Mouse (Mus musculus): ENCODE measurements at regions not wholly inside any gene's neighbourhood (a gene's known extent, or its start where the extent isn't known, plus 50 kb on each side); places are given as distances from the start of the nearest gene placed in this dataset.

- Histone ChIP-seq H3K36me3 (ENCODE audit: control insufficient read depth, insufficient read depth, low read length) (no peaks in the 10 kb centered on the region), H3K27me3 (ENCODE audit: control insufficient read depth, insufficient read depth, low read length) (no peaks in the 10 kb centered on the region), H3K4me3 (ENCODE audit: extremely low read depth, insufficient read depth, insufficient read length) (no peak overlapping the region), H3K4me1 (ENCODE audit: control insufficient read depth, insufficient read depth, insufficient read length) (peaks cover 11% of the 10 kb centered on the region; the same call in 1 of the 2 replicates), H3K27ac (ENCODE audit: insufficient read depth, low read length) (no peak overlapping the region)
- DNase-seq (ENCODE audit: low read depth in 1 of 2, low spot score in 2 of 2), result no peak
- WGBS, result 77% methylated on average over 7 of the region's 7 CpGs
- TF ChIP-seq POLR2A (IDR thresholded peaks at IDR 0.05; ENCODE audit: low read depth, low read length) (no peak), CTCF (IDR thresholded peaks at IDR 0.05; ENCODE audit: extremely low read depth, insufficient read depth, insufficient read length, insufficient replicate concordance) (no peak)
Observed at GRCm38 (mm10) chr16:24341736-24342135, 51.6 kb upstream of the Lpp start.

- 78% methylated on average over 7 of the region's 7 CpGs for WGBS
- Histone ChIP-seq H3K4me3 (ENCODE audit: extremely low read depth, insufficient read depth, insufficient read length) (no peak overlapping the region), H3K4me1 (ENCODE audit: control insufficient read depth, insufficient read depth, insufficient read length) (peaks cover 11% of the 10 kb centered on the region; the same call in 1 of the 2 replicates), H3K27me3 (ENCODE audit: control insufficient read depth, insufficient read depth, low read length) (no peaks in the 10 kb centered on the region), H3K36me3 (ENCODE audit: control insufficient read depth, insufficient read depth, low read length) (no peaks in the 10 kb centered on the region), H3K27ac (ENCODE audit: insufficient read depth, low read length) (no peak overlapping the region)
- TF ChIP-seq CTCF (IDR thresholded peaks at IDR 0.05; ENCODE audit: extremely low read depth, insufficient read depth, insufficient read length, insufficient replicate concordance) (no peak), POLR2A (IDR thresholded peaks at IDR 0.05; ENCODE audit: low read depth, low read length) (no peak)
- DNase-seq (ENCODE audit: low read depth in 1 of 2, low spot score in 2 of 2), result no peak
Observed at GRCm38 (mm10) chr16:24340646-24341045, 52.7 kb upstream of the Lpp start.

- H3K4me1 ChIP-seq (ENCODE audit: control insufficient read depth, insufficient read depth, insufficient read length), result peaks cover 11% of the 10 kb centered on the region; the same call in 1 of the 2 replicates
- TF ChIP-seq POLR2A (IDR thresholded peaks at IDR 0.05; ENCODE audit: low read depth, low read length) (no peak), CTCF (IDR thresholded peaks at IDR 0.05; ENCODE audit: extremely low read depth, insufficient read depth, insufficient read length, insufficient replicate concordance) (no peak)
- no peaks in the 10 kb centered on the region for H3K36me3 ChIP-seq (ENCODE audit: control insufficient read depth, insufficient read depth, low read length)
- H3K27ac ChIP-seq (ENCODE audit: insufficient read depth, low read length), result no peak overlapping the region
- DNase-seq (ENCODE audit: low read depth in 1 of 2, low spot score in 2 of 2), result no peak
- H3K4me3 ChIP-seq (ENCODE audit: extremely low read depth, insufficient read depth, insufficient read length), result no peak overlapping the region
- H3K27me3 ChIP-seq (ENCODE audit: control insufficient read depth, insufficient read depth, low read length), result no peaks in the 10 kb centered on the region
- WGBS, result 42% methylated on average over 10 of the region's 10 CpGs
Observed at GRCm38 (mm10) chr16:24339320-24340265, 53.7 kb upstream of the Lpp start.

- Histone ChIP-seq H3K27me3 (ENCODE audit: control insufficient read depth, insufficient read depth, low read length) (no peaks in the 10 kb centered on the region), H3K36me3 (ENCODE audit: control insufficient read depth, insufficient read depth, low read length) (no peaks in the 10 kb centered on the region), H3K27ac (ENCODE audit: insufficient read depth, low read length) (no peak overlapping the region), H3K4me3 (ENCODE audit: extremely low read depth, insufficient read depth, insufficient read length) (no peak overlapping the region), H3K4me1 (ENCODE audit: control insufficient read depth, insufficient read depth, insufficient read length) (peaks cover 11% of the 10 kb centered on the region; the same call in 1 of the 2 replicates)
- WGBS, result 40% methylated on average over 7 of the region's 7 CpGs
- TF ChIP-seq POLR2A (IDR thresholded peaks at IDR 0.05; ENCODE audit: low read depth, low read length) (no peak), CTCF (IDR thresholded peaks at IDR 0.05; ENCODE audit: extremely low read depth, insufficient read depth, insufficient read length, insufficient replicate concordance) (no peak)
- DNase-seq (ENCODE audit: low read depth in 1 of 2, low spot score in 2 of 2), result no peak
Observed at GRCm38 (mm10) chr16:24338404-24338803, 54.9 kb upstream of the Lpp start.

- 88% methylated on average over 2 of the region's 2 CpGs for WGBS
- Histone ChIP-seq H3K36me3 (ENCODE audit: control insufficient read depth, insufficient read depth, low read length) (no peaks in the 10 kb centered on the region), H3K27me3 (ENCODE audit: control insufficient read depth, insufficient read depth, low read length) (no peaks in the 10 kb centered on the region), H3K4me1 (ENCODE audit: control insufficient read depth, insufficient read depth, insufficient read length) (peaks cover 6% of the 10 kb centered on the region; the same call in 1 of the 2 replicates), H3K27ac (ENCODE audit: insufficient read depth, low read length) (no peak overlapping the region), H3K4me3 (ENCODE audit: extremely low read depth, insufficient read depth, insufficient read length) (no peak overlapping the region)
- no peak for DNase-seq (ENCODE audit: low read depth in 1 of 2, low spot score in 2 of 2)
- no peak for TF ChIP-seq CTCF (IDR thresholded peaks at IDR 0.05; ENCODE audit: extremely low read depth, insufficient read depth, insufficient read length, insufficient replicate concordance)
- TF ChIP-seq POLR2A (IDR thresholded peaks at IDR 0.05; ENCODE audit: low read depth, low read length), result no peak
Observed at GRCm38 (mm10) chr16:24334389-24334788, 58.9 kb upstream of the Lpp start.

GRCm38 (mm10) chr16:24331446-24332020 is 61.8 kb upstream of the Lpp start:
- no peak for DNase-seq (ENCODE audit: low read depth in 1 of 2, low spot score in 2 of 2)
- TF ChIP-seq POLR2A (IDR thresholded peaks at IDR 0.05; ENCODE audit: low read depth, low read length) (no peak), CTCF (IDR thresholded peaks at IDR 0.05; ENCODE audit: extremely low read depth, insufficient read depth, insufficient read length, insufficient replicate concordance) (no peak)
- no peak overlapping the region for H3K27ac ChIP-seq (ENCODE audit: insufficient read depth, low read length)
- no peaks in the 10 kb centered on the region for H3K36me3 ChIP-seq (ENCODE audit: control insufficient read depth, insufficient read depth, low read length)
- 84% methylated on average over 13 of the region's 13 CpGs for WGBS
- no peaks in the 10 kb centered on the region for H3K27me3 ChIP-seq (ENCODE audit: control insufficient read depth, insufficient read depth, low read length)
- H3K4me3 ChIP-seq (ENCODE audit: extremely low read depth, insufficient read depth, insufficient read length), result no peak overlapping the region
- H3K4me1 ChIP-seq (ENCODE audit: control insufficient read depth, insufficient read depth, insufficient read length), result no peaks in the 10 kb centered on the region

Measured in spleen, adult 2 months (tissue).